Mouse (Mus musculus): Measurements from ENCODE around the gene Cks2. TPM values are rescaled to one million over a fixed set of nuclear protein-coding genes. Genes with fewer than 3 reads are reported as not detected.
"Not testable (repeated sequence)": the region's sequence is repeated elsewhere in the genome, so short reads cannot be mapped to it uniquely, and the experiment has no call there.

Cks2 gene
- total RNA-seq, 1 experiment from 2014 or later: 62.0 TPM

DNA sequence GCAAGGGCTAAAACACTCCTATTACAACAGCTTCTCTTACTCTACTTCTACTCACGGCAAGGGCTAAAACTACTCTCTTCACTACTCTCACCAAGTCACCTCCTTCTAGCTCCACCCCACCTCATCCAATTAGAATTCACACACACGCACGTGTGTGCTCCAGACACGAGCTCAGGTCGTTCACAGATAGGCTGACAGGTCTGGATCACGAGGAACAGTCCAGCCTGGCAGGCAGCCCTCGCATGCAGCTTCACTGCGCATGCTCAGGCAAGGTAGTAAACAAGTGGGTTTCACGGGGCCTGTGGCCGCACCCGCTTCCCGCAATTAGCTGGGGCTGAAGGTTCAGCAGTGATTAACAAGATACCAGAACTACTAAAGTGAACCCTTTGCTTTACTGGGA lies 23.2 kb downstream of the Cks2 start:
- ATAC-seq (ENCODE audit: extremely low read depth, insufficient number of reproducible peaks, low FRiP score, poor library complexity, severe bottlenecking): not testable (repeated sequence)

DNA sequence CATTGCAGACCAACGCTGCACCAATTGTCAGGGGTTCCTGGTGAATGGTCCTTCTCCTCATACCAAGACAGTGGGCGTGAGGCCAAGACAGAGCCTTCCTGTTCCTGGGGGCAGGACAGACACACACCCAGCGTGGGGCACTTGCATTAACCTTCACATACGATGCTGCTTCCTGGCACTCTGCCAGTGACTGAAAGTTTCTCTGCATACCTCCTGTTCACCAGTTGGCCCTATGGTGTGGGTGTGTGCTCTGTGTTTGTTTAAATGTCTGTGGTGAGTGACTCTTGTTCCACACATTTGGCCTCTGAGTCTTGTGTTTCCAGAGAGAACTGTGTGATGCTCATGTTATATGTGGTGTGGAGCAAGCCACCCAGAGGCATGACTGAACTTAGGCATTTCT lies 31.6 kb downstream of the Cks2 start:
- ATAC-seq (ENCODE audit: extremely low read depth, insufficient number of reproducible peaks, low FRiP score, poor library complexity, severe bottlenecking): no peak

DNA sequence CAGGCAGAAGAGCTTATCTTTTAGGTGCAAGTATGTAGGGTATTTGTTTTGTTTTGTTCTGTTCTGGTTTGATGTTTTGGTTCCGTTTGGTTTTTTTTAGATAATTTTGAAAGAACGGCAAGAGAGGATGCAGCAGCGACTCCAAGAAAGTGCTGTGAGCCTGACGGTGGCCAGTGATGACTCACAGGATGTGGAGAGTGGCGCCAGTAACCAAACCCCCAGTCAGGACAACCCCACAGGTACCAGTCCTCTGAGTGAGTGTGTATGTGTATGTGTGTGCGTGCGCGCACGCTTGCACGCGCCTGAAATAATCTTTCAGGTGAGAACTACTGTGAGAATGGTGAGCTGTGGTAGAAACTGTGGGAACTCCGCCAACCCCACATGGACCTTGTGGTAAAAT lies 32.0 kb downstream of the Cks2 start:
- ATAC-seq (ENCODE audit: extremely low read depth, insufficient number of reproducible peaks, low FRiP score, poor library complexity, severe bottlenecking): no peak

DNA sequence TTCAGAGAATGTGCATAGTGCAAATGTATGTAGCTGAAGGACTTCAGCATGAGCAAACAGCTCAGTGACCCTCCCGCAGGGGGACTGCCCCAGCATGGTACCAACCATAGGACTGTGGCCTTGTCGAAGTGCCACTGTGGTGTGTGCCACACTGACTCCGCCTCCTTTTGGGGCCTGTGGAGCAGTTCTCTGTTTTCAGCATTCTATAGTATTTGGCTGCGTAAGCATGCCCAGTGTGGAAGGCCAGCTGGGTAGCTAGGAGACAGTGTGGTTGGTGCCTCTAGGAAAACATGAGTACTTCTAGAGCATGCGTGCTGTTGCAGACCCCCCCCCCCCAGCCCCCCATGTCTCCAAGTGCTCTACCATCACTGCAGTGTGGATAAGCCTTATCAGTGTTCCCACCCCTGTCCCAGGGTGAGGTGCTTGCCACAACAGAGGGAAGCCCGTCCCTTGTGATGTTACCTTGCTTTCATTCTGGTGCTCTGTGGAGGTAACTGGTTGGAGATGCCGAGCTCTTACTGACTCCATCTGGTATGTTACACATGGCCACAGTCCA lies 32.7 kb downstream of the Cks2 start:
- ATAC-seq (ENCODE audit: extremely low read depth, insufficient number of reproducible peaks, low FRiP score, poor library complexity, severe bottlenecking): no peak

DNA sequence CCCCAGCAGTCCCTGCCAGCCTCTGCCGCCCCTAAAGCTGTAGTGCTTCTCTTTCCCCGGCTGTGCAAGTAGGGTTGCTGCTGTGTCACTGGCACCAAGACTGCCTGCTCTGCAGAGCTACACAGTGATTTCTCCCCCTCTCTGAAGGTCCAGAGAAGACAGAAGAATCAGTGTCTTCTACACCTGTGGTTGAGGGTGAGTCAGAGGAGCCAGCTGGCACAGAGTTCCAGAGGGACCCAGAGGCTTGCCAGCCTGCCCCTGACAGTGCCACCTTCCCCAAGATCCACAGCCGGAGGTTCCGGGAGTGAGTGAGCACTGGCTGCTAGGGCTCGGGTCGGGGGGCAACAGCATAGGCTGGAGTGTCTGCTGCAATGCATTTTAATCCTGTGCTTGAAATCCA lies 33.7 kb downstream of the Cks2 start:
- ATAC-seq (ENCODE audit: extremely low read depth, insufficient number of reproducible peaks, low FRiP score, poor library complexity, severe bottlenecking): no peak

DNA sequence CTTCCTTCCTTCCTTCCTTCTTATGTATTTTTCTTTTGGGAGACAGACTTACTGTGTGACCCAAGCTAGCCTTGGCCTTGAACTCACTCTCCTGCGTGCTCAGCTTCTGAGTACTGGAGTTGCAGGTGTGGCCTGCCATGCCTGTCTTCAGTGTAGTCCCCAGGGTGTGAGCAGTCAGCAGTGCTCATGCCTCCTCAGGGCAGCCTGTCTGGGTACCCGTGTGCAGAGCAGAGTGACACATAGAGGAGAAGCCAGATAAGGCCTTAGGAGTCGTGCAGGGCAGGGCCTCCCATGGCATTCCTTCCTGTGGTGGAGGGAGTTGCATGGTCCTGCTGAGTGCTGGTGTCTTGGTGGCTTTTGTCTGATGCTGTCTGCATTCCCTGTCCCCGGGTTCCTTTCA lies 34.3 kb downstream of the Cks2 start:
- no peak for ATAC-seq (ENCODE audit: extremely low read depth, insufficient number of reproducible peaks, low FRiP score, poor library complexity, severe bottlenecking)

DNA sequence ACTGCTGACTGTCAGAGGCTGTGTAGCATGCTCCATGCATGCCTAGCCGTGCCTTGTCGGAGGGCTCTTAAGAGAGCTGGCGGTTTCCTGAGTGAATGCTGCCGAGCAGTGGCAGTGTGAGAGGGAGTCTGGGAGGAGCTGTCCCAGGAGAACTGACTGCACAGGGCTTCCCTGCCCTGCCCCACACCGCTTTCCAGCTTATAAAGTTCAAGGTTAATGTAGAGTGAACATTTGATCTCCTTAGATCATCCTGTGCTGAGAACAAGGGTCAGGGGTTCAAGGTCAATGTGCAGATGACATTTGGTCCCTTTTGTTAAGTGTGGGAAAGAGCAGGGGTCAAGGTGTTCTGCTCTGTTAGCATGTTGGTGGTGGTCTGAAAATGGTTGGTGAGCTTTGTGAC lies 36.0 kb downstream of the Cks2 start:
- ATAC-seq (ENCODE audit: extremely low read depth, insufficient number of reproducible peaks, low FRiP score, poor library complexity, severe bottlenecking): no peak

DNA sequence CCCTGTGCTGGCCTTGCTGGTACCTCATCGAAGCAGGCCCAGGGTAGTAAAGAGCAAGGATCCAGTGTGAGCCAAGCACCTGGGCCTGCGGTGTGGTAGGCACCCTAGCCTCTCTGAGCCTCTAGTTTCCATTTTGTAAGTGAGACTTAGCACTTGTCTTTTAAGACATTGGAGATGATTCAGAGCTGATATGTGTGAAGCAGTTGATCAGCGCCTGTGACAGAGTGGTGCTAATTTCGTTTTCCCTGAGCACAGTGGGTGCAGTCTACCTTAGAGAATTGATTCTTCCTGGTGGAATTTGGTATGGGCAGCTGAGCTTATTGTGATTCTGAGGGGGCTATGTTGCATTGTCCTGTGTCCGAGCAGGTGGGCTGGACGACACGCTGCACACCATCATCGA lies 36.6 kb downstream of the Cks2 start:
- ATAC-seq (ENCODE audit: extremely low read depth, insufficient number of reproducible peaks, low FRiP score, poor library complexity, severe bottlenecking): no peak

DNA sequence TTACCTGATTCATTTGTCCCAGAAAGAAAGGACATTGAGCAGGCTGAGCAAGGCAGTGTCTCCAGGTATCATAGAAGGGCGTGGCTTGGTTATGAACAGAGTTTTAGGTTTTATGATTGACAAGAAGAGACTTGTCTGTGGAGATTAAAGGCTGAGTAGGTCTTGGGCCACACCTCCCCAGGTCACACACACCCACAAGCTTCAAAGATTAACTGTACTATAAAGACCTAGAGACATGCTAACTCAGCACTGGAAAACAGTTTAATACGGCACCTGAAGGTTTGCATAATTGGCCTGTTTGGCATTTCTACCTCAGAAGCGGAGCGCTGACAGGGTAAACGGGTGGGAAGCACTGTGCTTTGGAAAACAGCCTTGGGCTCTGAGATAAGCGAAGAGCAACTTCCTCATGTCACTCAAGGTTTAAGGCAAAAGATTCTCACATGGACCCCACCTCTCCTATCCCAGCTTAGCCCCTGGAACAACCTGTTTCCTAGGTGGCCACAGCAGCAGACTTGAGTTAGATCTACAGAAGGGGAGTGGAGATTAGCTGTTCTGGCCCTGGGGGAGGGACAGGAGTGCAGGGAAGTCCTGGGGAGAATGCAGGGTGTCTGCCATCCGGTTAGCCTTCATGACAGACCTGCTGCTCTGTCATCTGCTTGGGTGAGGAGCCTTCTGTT lies 40.4 kb downstream of the Cks2 start:
- ATAC-seq (ENCODE audit: extremely low read depth, insufficient number of reproducible peaks, low FRiP score, poor library complexity, severe bottlenecking): no peak

DNA sequence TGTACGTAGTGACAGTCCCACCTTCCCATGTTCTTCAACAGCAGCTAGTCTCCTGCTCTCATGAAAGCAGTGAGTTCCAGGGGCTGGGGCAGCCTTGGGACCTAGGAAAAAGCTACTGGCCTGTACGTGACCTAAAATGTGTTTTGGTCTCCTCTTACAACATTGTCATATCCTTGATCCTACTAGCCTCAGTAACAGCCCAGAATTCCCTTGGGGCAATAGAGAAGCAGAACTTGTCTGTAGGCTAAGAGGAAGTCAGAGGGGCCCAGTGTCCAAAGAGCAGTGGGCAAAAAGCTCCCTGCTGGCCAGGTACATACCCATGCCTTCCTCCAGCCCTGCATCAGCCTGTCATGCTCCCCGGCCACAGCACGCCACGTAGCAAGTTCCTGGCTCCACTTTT lies 41.9 kb downstream of the Cks2 start:
- no peak for ATAC-seq (ENCODE audit: extremely low read depth, insufficient number of reproducible peaks, low FRiP score, poor library complexity, severe bottlenecking)

DNA sequence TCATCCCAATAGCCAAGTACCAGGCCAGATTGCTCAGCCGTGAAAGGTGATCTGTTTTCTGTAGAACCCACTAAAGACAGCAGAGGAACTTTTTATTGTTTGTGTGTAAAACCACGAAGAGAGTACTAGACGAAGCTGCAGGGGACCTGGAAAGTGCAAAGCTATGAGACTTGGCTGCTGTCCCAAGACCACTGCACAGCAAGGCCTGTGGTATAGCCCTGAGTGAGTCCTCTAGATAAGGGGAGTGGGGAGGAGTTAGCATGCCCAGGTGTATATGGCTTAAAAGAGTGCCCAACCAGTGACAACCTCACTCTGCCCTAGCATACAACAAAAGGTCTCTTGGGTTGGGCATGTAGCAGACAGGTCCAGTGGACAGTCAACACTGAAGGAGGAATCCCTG lies 43.7 kb downstream of the Cks2 start:
- ATAC-seq (ENCODE audit: extremely low read depth, insufficient number of reproducible peaks, low FRiP score, poor library complexity, severe bottlenecking): no peak

DNA sequence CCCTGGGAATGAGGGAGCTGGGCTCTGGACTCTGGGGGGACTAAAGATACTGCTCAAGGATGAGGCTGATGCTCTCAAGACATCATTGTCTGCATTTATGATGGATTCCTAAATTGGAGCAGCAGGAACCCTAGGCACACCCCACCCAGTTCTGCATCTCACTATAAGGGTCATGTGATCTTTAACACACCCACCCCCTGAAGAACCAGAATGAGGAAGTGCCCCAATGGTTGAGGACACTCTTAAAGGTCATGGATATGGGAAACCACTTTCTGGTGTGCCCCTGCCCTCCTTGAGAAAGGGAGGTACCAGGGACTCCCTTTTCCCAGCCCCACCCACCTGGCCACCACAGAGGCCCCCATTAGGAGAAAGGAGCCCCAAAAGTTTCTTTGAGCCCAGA lies 51.4 kb downstream of the Cks2 start:
- ATAC-seq (ENCODE audit: extremely low read depth, insufficient number of reproducible peaks, low FRiP score, poor library complexity, severe bottlenecking): no peak

DNA sequence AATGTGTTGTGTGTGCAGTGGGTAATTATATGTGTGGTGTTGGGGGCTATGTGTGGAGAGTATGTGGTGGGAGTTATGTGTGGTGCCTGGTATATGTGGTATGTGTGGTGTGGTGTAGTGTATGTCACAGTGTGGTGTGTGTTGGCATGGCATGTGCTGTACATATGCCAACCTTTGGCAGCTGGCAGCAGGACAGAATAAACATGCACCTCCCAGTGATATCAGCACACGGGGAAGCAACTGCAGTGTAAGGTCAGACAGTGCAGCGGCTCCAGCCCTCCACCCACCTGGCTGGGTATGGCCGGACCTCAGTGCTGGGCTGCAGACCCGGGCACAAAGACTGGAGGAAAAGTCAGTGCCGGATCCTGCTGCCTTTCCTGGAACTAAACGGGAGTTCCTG lies 52.4 kb downstream of the Cks2 start:
- no peak for ATAC-seq (ENCODE audit: extremely low read depth, insufficient number of reproducible peaks, low FRiP score, poor library complexity, severe bottlenecking)

DNA sequence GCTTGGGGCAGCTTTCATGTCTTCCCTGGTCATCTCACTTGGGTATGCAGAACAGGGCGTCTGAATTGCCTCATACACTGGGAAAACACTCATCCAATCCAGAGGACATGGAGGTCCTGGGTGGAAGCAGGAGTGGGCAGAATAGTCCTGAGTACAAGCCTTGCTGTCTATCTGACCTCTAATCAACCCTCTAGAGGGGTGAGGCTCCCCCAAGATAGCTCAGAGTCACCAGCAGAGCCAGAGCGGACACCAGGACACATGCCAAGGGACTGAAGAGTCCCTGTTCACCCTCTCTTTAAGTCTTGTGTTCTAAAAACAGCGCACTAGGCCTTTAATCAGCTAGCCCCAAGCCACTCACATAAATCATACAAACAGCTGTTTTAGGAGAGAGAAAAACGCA lies 52.9 kb downstream of the Cks2 start:
- ATAC-seq (ENCODE audit: extremely low read depth, insufficient number of reproducible peaks, low FRiP score, poor library complexity, severe bottlenecking): no peak

DNA sequence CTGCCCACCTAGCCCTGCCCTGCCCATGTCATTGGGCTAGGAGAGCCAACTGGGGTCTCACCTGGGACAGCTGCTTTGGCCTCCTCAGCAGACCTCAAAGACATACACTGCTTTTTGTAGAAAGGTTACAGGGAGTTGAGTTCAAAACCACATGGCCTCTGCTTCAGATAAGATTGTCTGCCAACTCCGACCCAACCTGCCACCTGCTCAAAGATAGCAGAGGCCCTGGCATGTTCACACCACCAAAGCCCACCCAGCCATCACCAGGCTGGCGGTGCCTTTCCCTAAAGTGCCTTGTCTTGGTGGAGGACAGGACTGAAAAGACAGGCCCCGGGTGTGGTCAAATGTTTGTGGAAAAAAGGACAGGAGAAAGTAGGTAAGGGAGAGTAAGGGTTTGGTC lies 53.3 kb downstream of the Cks2 start:
- no peak for ATAC-seq (ENCODE audit: extremely low read depth, insufficient number of reproducible peaks, low FRiP score, poor library complexity, severe bottlenecking)

Other genes with a start within 250 kb of the Cks2 start
- gene S1pr3, start 236.6 kb upstream of the Cks2 start, total RNA-seq (2017): 0.47 and 0.61 TPM in 2 replicates
- gene Shc3, start 75.8 kb upstream of the Cks2 start, total RNA-seq (2017): not detected in 2 replicates
- 55.2 and 59.9 TPM in 2 replicates for gene Secisbp2, start 6.5 kb downstream of the Cks2 start, total RNA-seq (2017)
- gene Sema4d, start 148.5 kb downstream of the Cks2 start, total RNA-seq (2017): 125 and 131 TPM in 2 replicates
- gene Gadd45g, start 201.4 kb downstream of the Cks2 start, total RNA-seq (2017): 24.7 and 32.4 TPM in 2 replicates

All from neutrophil, adult 5-6 weeks (primary cell).